Mouse (Mus musculus) ovary, postnatal 10 days (tissue): Measurements from ENCODE around the gene Slc16a9.

ENCODE experiments used
- DNase-seq: peaks from one replicate; pipeline ENCODE4 v3.0.0; 2022; ENCODE audit warnings: low spot score

The Slc16a9 gene

DNA sequence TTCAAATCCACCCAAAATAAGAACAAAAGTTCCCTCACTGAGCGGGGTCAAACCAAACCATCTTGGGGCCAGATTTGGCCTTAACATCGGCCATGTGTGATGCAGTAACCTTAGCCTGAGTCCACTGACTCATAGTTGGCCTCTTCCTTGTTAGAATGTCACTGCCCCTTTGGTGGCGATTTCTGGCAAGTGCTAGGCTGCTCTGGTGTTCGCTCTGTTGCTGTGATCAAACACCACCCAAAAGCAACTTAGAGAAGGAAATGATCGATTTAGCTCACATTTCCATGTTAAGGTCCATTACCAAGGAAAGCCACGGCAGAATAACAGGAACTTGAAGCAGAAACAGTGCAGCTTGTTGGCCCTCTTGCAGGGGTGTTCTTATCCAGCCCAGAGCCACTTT is 5.9 kb downstream of the Slc16a9 start:
- DNase-seq = no peak

DNA sequence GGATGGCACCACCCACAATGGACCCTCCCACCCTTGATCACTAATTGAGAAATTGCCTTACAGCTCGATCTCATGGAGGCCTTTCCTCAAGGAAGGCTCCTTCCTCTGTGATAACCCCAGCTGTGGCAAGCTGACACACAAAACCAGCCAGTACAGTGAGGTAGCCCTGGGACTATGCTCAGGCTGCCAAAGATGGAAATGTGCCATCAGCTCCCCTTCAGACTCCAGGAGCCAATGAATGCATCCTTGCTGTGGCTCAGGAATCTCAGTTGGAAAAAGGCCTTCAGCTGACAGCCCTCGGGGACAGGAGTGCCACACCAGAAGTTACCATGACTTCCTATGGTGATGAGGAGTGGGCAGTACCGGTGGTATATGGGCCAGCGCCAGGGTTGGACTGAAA is 9.8 kb downstream of the Slc16a9 start:
- no peak for DNase-seq

DNA sequence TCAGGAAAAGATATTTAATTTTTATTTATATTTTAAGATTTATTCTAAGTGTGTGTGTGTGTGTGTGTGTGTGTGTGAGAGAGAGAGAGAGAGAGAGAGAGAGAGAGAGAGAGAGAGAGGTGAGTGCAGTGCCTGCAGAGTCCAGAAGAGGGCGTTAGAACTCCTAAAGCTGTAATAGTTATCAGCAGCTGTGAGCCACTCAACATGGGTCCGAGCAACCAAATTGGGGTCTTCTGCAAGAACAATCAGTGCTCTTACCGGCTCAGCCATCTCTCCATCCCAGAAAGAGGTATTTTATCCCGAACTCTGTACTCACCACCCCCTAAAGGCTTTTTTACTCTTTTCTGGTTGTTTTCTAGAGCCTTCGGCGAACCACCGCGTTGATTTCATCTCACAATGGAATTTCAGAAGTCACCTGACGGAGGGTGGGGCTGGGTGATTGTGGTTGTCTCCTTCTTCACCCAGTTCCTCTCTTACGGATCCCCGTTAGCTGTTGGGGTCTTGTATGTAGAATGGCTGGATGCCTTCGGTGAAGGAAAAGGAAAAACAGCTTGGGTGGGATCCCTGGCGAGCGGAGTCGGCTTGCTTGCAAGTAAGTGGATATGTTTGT is 10.8 kb downstream of the Slc16a9 start:
- no peak for DNase-seq

DNA sequence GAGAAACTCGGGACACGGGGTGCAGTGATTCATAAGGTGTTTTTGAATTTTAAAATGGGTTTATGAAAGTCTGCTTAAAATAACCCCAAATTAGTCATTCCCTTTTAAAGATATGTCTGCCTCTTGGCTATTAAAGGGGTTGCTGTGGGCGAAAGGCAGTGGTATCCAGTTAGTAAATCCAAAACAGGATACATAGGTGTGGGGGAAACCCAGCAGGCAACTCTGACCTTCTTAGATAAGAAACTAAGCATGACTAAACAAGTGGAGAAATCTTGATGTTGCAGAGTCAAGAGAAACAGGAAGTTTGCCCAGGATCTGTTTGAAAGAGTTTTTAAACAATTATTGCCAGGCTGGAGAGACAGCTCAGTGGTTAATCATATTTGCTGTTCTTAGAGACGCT is 12.1 kb downstream of the Slc16a9 start:
- no peak for DNase-seq

DNA sequence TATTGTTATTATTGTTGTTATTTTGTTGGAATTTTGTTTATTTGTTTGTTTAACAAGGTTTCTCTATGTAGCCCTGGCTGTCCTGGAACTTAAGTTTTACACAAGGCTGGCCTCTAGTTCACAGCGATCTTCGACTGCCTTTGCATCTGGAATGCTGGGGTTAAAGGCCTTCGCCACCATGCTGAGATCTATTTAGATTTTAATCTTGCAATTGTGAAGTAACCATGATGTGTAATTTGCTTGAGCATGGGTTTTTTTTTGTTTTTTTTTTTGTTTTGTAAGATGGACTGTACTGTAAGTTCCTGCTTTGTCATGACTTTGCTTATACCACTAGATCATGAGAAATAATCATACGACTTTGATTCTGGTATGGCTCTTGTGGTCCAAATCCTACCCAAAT is 16.0 kb downstream of the Slc16a9 start:
- DNase-seq = no peak

DNA sequence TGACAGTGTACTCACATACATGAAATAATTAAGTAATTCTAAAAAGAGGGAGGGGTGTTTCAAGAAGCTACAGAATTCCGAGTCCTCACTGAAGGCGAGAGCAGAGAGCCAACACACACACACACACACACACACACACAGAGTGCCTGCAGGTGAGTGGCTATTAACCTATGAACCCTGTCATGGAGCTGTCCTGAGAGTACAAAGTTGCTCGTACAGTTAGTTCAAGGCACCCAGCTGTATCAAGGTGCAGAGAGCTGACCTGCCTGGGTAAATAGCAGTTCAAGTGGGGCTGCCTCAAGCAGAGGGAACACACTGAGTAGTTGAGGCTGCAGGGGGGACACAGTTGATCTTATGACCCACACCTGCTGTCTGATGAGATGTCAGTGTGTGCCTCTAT is 17.2 kb downstream of the Slc16a9 start:
- no peak for DNase-seq

DNA sequence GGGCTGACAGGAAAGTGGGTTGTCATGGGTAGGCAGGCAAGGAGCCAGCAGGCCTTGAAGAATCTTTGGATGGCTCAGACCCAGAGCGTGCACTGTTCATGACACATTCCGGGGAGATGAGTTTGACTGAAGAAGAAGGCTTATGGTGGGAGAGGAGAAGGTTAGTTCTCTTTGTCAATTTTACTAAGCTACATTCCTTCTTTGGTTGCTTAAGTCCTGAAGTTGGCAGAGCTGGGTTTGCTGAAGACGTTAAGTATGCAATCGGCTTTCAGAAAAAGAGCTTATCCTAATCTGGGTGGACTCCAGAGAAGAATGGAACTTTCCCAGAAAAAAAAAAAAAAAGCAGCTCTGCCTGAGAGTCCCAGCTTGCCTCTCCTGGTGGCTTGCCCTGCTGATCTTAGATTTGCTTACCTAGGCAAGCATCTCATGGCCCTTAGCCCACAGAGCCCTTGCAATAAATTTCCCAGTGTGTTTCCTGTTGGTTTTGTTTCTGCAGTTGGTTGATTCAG is 18.8 kb downstream of the Slc16a9 start:
- no peak for DNase-seq

DNA sequence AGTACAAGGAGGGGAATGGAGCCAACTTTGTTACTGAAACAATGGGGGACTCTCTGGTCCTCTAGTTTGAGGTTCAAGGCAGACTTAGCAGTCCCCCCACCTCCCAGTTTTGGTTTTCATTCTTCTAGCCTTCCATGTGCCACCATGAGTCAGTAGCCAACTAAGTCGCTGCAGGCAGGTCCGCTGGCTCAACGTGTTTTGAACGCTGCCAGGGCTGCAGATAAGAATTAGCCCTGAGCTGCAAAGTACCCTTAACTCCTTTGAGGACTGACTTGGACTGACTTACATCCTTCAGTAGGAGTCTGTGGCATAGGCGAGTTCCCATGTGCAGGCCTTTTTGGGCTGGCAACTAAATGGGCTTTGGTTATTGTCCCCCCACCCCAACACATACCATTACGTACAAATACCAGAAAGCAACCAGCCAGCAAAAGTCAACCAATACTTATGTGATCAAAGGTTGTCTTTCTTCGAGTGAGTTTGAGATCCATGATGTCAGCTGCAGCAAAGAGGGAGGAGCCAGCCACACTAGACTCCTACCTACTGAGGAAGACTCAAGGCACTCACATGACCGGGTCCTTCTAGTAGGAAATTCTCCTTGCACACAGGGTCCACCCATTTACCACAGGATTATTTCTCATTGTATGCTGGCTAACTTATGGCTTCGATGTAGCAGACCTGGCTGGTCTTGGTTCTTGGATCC is 19.6 kb downstream of the Slc16a9 start:
- no peak for DNase-seq

DNA sequence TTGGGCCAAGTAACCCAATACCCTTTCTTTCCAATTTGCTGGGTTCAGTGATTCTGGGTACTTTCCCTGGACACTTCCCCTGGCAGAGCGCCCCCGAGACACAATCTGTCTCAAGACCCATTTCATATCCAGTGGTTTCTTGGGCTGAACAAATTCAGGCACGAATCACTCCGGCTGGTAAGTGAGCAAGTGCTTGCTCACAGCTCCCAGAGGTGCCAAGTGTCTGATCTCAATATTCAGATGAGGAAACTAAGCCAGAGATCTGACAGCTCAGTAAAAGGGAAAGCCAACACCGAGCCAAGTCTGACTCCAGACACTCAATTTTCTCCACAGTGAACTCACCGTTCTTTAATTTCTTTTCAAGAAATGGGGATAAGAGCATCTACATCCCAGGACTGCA is 21.6 kb downstream of the Slc16a9 start:
- no peak for DNase-seq

DNA sequence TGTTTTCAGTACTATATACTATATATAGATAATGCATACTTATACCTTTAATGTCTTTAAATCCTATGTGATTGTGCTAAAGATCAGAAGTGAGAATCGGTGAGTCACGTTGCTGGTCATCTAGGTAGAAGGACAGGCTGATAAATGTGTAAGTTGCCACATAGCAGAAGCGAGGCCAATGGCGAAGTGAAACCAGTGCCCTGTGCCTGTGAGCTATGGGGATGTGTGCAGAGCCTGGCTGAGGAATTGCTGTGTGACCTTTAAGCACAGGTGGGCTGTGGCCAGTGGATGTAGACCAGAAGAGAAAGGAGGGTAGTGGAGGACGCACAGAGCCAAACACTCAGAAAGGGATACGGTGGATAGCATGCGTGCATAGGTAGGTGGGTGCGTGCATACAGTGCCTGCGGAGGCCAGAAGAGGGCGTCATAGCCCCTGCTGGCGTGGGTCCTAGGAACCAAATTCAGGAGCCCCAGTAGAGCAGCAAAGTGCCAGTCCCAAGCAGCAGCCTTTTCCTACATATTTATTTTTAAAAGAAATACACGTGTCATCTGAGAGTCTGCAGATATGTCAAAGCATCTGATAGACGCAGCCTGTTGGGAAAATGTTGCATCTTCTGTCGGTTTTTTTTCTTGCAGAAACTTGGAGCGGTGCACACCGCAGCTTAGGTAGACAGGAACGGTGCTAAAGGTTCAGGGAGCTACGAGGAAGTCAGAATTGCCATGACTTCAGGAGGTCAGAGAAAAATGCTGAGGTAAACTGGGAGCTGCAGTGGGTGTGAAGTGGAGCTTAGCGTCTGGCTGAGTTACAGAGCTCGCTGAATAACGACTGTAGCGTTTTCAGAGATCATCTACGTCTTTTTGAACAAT is 23.9 kb downstream of the Slc16a9 start:
- DNase-seq = no peak

DNA sequence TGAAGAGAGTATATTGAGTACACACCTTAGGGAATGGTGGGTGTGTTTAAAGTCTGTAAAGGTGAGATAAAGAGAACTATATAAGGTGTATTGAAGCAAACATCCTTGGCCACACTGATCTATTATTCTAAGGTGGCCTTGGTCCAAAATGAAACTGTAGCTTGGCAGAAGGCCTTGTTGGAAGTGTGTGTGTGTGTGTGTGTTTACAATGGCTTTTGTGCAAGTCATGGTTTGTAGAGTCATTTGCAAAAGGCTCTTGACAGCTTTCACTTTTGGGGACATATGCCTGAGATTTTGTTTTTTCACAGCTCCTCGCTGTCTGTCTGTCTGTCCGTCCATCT is 24.5 kb downstream of the Slc16a9 start:
- no peak for DNase-seq

DNA sequence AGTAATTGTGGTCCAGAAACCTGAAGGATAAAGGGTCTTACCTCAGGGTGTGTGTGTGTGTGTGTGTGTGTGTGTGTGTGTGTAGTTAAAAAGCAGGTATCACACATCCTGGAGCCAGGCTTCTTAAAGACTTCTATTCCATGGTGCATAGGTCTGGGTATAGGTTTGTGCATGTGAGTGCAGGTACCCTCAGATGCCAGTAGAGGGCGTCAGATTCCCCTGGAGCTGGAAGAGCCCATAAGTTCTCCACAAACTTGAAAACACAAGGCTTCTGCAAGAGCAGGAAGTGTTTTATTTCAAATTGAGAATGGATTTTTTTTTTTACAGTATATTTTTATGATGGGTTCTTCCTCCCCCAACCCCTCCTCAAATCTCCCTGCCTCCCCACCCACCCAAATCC is 31.8 kb downstream of the Slc16a9 start:
- no peak for DNase-seq

DNA sequence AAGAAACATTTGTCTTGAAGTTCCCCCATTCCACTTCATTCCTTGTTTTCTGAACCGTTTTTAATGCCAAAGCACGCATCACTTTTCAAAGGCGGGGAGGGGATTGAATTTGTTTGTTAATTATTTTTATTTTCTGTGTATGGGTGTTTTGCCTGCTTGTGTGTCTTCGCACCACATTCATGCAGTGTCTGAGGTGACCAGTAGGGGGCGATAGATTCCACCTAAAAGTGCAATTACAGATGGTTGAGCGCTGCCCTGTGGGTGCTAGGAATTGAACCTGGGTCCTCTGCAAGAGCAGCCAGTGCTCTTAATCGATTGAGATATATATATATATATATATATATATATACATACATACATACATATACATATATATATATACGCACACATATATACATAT is 34.4 kb downstream of the Slc16a9 start:
- no peak for DNase-seq

DNA sequence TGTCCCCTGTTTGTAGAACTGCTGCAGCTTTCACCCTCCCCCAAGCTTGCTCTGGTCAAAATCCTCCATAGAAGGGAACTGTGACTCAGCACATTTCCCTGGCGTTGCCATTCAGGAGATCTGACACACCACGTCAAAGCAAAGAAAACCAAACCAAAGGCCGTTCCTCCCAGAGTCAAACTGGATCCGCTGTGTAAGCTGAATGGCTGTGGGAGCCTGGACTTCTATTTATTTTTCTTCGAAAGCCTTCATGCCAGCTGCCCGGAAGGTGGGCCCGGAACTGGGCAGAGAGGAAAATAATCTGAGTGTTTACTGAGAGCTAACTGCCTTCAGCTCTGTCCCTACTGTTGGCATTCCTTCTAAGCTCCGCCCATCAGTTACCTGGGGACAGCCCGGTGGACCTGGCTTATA is 42.9 kb downstream of the Slc16a9 start:
- no peak for DNase-seq

DNA sequence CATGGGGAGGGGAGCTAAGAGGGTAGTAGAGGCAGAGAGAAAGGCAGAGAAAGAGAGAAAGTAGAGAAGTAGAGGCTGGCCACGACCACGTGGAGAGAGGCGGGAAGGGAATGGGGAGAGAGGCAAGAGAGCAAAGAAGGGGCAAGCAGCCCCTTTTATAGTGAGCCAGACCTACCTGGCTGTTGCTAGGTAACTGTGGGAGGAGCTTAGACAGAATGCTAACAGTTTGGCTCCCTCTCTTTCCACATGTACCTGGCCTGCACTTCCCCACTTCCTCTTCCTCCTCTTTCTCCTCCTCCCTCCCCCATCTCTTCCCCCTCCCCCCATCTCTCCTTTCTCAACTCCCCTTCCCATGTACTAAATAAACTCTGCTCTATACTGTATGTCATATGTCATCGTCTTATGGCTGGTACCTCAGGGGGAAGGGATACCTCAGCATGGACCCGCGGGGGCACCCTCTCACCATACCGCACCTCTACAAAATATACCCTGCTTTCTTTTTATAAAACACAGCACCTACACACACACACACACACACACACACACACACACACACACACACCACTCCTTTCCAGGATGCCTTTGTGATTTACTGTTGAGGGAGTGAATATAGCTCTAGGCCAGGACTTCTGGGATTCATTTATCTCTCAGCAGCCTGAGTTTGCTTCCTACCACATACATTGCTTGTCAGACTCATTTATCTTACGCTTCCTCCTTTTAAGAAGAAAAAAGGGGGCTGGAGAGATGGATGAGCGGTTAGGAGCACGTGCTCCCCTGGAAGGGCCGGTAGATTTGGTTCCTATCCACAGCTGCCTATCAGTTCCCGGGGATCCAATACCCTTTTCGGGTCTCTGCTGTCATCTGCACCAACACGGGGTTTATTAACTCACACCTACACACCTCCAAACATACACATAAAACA is 43.8 kb downstream of the Slc16a9 start:
- DNase-seq = no peak

DNA sequence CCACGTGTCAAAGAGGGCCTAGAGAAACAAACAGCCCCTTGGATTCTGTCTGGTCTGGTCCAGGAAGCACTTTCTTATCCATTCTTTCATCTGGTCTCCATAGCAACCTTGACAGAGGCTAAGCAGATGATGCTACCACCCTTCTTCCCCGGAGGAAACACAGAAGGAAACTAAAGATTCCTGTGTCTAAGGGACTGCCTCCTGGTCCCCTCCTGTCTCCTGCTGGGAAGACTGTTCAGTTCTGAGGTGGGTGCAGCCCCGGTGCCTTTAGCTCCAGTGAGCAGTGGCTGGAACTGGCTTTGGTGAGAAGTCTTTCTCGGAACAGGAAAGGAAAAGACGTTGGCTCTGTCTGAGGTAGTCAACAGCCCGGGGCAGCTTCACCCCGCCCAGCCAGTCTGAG is 47.1 kb downstream of the Slc16a9 start:
- DNase-seq = no peak

DNA sequence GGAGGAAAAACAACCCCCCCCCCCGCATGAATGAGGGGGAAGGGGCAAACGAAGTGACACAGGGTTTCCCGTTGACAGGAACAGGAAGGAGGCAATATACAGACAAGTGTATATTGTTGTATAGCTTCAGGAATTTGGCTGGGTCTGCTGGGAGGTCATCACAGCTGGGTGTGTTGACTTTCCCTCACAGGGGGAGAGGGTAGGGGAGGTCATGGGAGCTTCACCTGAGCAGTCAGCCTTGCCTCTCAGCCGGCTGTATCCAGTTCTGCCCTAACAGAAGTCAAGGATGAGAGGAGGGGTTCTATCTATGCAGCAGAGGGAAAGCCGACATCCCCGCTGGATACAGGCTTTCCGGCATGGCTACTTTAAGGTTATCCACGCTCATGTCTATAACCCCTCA is 49.2 kb downstream of the Slc16a9 start:
- DNase-seq = no peak

DNA sequence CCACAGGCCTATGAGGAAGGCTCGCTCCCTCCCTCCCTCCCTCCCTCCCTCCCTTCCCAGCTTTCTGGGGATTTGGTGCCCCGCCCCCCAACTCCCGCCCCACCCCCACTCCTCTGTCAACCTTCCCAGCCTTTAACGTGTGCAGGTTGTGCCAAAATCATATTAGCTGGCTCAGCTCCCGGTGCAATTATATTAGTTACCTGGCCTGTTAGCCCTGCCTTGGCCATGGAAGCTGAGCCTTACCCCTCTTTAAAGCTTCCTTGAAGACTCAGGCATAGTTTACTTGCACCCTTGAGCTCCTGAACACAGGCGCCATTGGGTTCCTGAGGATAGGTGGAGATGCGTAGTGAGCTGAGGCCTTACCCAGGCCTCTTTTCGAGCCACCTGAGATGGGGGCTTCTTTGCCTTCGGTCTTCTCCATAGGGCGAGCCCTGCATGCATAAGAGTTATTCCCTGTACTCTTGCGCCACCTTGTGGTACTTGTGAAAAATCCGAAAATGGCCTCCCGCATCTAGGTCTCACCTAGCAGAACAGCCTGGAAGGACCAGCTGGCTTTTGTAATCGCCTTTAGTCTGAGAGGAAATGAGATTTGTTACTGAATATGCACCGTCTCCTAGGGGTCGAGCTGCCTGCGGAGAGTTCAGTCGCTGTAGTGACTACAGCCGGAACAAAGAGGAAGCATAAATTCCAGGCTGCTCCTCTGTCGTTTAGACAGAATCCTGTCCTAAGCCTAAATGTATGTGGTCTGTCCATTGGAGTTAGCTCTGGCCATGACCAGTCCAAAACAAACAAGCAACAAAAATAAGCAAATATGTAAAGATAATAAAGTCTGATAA is 51.8 kb downstream of the Slc16a9 start:
- DNase-seq = peak; percentile 52

DNA sequence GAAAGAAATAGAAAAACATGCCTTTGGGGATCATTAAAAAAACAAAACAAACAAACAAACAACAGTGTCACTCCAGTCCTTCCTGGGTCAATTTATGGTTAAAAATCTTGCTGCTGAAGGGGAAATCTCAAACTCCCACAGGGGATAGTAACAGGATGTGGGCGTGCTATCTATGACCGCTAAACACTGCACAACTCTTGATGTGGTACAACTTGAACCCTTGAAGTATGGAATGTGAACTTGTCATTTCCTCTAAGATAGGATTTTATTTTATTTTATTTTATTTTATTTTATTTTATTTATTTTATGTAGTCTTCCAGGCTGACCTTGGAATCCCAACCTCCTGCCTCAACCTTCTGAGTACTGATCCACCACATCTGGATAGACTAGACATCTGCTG is 54.2 kb downstream of the Slc16a9 start:
- no peak for DNase-seq

DNA sequence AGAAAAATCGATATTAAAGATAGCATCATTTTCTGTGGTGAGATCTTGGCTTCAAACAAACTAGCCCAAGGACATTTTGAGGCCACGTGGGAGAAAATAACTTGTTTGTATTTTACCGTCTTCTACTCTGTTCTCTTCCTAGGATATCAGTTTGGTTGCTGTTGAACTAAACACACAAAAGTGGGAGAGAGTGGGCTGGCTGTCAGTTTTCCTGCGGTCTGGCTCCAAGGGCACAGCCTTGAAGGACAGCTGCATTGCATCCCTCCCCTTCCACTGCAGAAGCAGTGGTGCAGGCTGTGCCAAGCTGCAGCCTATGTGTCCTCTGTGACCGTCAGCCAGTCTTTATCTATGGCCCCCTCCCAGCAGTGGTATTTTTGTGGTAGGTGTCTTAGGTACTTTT is 54.8 kb downstream of the Slc16a9 start:
- DNase-seq = no peak

DNA sequence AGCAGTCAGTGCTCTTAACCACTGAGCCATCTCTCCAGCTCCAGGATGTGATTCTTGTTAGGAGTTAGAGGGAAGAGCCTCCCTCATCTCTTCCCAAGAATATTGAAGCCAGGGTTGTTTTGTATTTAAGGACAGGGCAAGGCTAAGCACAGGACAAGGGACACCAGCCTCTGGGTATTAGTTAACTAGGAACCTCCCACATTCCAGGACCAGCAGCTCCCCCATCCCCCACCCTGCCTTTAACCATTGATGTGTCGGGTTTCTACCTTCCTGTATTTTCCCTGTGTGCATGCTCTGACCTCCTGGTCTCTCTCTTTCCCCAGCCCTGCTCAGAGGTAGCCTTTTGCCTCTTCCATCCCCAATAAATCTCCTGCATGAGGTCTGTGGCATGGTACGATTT is 56.3 kb downstream of the Slc16a9 start:
- DNase-seq = no peak
